In genomic region chr11:6132886-6133285, GRCm38 (mm10) we compare ENCODE assay signal across 17 mouse cellular contexts.
"Had no signal": no experiment of that assay in that cellular context is flagged by ENCODE, and none has a peak within 500 bp of the region (broad histone marks: within the 10 kb centered on the region; RNA-seq: fewer than 3 reads in every experiment).

No protein-coding gene starts in this region.

- H3K27ac ChIP-seq: neural tube, embryonic 12.5 days; neural tube, embryonic 13.5 days; neural tube, embryonic 15.5 days; stomach, embryonic 15.5 days; stomach, postnatal 0 days had no signal

- H3K9ac ChIP-seq: neural tube, embryonic 12.5 days; neural tube, embryonic 13.5 days; neural tube, embryonic 15.5 days; stomach, embryonic 15.5 days had no signal

- H3K9me3 ChIP-seq: neural tube, embryonic 12.5 days; neural tube, embryonic 13.5 days; neural tube, embryonic 15.5 days; stomach, embryonic 15.5 days had no signal

- H3K27me3 ChIP-seq: neural tube, embryonic 12.5 days; neural tube, embryonic 13.5 days; neural tube, embryonic 15.5 days; stomach, embryonic 15.5 days had no signal

- DNase-seq: retina, postnatal 1 day; right cerebral cortex, adult 18-20 months; right cerebral cortex, postnatal 14 days; right cerebral cortex, postnatal 25 days; right cerebral cortex, postnatal 4 days; spleen, adult 18-20 months; thymus, adult 18-20 months; thymus, adult 2 months; thymus, postnatal 14 days; thymus, postnatal 25 days; thymus, postnatal 36 days; thymus, postnatal 4 days had no signal

- H3K4me3 ChIP-seq: neural tube, embryonic 12.5 days; neural tube, embryonic 13.5 days; neural tube, embryonic 15.5 days; stomach, embryonic 15.5 days had no signal

- H3K4me2 ChIP-seq: neural tube, embryonic 12.5 days; neural tube, embryonic 13.5 days; neural tube, embryonic 15.5 days; stomach, embryonic 15.5 days had no signal

- H3K4me1 ChIP-seq: neural tube, embryonic 12.5 days; neural tube, embryonic 13.5 days; neural tube, embryonic 15.5 days; stomach, embryonic 15.5 days had no signal

- H3K36me3 ChIP-seq: neural tube, embryonic 12.5 days; neural tube, embryonic 13.5 days; neural tube, embryonic 15.5 days; stomach, embryonic 15.5 days had no signal
